Mouse (Mus musculus): ENCODE measurements around the gene Gm21970. TPM values are rescaled to one million over a fixed set of nuclear protein-coding genes. Genes with fewer than 3 reads are reported as not detected.

Gm21970 gene
- total RNA-seq, 2 experiments from 2014 or later: not detected

DNA sequence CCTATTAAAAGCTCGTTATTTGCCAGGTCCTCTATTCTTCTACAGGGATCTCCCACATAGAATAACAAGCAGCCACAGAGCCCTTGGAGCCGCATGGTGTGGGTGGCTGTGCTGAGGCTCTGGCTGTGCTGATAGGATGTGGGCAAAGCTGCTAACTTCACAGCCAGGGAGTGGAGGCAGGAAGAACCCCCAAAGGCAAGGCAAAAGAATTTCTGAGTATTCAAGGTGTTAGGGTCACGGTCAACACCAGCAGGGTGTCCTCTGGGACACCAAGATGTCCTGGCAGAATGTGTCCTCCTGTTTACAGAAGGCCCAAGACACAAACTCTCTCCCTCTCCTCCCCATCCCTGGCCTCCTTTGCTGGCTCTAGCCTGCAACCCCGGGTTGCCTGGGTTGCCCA lies 50.9 kb downstream of the Gm21970 start:
- no peak for DNase-seq

DNA sequence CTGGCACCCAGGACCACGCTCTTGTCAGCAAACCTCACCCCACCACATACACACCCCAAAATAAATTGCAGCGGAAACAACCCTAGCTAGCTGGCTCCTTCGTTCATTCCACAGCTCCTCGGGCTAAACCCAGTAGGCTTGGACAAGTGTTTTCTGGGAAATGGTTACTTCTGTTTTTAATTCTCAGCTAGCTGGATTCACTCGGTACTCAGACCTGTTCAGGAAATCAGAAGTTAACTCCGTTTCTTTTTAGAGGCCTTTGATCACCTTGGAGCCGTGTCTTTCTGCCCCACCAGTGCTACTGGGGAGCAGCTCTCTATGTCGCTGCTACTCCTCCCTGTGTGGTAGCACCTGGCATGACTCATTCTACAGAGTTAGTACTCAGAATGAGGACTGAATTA lies 51.7 kb downstream of the Gm21970 start:
- no peak for DNase-seq

DNA sequence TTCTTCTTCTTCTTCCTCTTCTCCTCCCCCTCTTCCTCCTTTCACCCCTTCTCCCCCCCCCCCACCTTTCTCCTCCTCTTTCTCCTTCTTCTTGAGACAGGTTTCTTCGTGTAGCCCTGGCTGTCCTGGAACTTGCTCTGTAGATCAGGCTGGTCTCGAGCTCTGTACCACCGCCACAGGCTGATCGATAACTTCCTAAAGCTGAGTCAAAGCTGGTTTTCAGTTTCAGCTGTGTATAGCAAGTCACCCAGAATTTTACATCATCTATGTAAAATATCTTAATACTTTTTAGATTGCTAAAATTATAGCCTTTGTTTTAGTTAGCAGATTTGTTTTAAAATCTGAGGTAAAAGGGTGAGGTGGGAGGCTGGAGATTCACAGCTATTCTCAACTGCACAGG lies 53.3 kb downstream of the Gm21970 start:
- DNase-seq: no peak

DNA sequence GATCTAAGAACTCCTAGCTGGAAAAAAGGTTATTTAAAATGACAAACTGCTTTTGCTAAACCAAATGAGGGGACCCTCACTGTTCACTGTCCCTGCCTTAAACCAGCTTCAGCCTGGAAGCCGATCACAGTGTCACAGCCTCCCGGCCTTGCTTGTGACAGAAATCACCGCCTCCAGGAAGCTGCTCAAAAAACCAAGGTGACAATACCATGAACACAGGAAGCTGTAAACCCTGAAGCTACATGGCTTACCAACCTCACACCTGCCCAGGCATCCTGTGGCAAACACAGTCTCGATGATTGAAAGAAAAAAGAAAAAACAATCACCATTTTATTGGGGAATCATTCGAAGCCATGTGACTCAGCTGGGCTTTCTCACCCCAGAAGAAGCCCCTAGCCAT lies 54.0 kb downstream of the Gm21970 start:
- DNase-seq: no peak

DNA sequence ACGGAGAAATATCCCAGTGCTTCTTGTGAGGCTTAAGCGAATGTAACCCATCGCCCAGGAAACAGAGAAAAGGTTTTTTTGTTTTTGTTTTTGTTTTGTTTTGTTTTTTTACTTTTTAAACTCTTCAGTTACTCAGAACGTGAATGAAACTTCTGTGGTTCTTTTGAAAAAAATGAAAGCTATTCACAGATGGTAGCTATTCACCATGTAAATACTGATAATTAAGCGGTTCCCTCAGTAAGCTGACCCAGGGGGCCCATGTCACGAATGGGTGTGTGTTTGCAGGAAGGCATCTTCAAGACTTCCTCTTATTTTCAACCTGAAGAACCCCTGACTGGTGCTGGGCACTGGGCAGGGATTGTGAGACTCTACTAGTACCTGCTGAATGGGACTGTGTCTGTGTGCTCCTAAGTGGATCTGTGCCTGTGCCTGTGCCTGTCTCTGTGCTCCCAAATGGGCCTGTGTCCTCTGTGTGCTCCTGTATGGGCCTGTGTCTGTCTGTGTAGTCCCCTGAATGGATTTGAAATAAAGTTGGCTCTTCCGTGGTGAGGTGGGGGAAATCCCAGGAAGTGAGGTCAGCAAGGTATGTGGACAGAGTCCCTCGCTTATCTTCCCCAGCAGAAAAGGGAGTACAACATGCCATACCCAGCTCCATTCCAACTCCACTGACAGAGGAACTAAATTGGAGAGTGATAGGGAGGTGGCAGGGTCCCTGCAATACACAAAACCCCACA lies 55.4 kb downstream of the Gm21970 start:
- DNase-seq: no peak

DNA sequence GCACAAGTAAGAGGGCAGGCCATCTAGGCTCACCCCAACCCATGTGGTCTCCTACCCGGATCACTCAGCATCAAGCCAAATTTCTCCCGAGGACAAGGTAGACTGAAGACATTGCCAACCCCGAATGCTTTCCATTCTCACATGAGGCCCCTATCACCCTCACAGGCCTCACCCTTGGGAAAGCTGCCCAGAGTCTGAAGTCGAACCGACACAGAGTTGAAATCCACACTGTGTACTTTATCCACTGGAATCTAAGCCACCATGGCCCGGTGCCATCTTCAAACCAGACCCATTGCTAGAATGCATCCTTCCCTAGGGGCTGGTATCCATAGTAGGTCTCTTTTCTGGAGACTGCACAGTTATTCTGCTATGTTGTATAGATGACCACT lies 56.0 kb downstream of the Gm21970 start:
- peak; percentile 62 for DNase-seq

DNA sequence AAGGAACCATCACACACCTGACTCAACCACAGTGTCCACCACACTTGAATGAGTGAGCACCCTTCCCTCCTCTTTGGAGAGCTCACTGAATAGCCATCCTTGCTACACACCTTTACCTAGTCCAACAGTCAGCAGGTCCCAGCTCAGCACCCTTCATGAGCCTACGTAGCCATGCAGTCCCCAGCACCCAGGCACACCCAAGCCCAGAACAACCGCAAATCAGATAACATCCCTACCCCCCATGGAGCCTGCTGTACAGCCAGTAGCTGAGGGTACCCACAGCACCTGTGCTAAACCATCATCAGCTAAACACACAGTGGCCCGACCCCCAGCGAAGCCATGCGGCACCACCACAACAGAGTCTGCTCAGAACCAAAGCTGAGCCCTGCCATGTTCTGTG lies 56.6 kb downstream of the Gm21970 start:
- DNase-seq: no peak

DNA sequence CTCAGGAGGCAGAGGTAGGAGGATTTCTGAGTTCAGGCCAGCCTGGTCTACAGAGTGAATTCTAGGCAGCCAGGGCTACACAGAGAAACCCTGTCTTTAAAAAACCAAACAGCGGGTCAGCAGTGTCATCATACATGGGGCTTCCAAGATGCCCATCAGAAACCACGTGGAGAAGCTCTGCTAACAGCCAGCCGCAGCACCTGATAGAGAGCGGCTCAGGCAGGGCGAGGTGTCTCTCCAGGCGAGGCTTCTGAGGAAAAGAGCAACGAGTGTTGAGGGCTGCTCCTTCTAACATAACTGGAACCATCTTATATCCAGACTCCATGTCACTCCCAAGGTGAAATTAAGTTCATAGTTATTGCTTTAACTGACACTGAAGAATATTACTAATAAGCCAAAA lies 57.4 kb downstream of the Gm21970 start:
- DNase-seq: no peak

DNA sequence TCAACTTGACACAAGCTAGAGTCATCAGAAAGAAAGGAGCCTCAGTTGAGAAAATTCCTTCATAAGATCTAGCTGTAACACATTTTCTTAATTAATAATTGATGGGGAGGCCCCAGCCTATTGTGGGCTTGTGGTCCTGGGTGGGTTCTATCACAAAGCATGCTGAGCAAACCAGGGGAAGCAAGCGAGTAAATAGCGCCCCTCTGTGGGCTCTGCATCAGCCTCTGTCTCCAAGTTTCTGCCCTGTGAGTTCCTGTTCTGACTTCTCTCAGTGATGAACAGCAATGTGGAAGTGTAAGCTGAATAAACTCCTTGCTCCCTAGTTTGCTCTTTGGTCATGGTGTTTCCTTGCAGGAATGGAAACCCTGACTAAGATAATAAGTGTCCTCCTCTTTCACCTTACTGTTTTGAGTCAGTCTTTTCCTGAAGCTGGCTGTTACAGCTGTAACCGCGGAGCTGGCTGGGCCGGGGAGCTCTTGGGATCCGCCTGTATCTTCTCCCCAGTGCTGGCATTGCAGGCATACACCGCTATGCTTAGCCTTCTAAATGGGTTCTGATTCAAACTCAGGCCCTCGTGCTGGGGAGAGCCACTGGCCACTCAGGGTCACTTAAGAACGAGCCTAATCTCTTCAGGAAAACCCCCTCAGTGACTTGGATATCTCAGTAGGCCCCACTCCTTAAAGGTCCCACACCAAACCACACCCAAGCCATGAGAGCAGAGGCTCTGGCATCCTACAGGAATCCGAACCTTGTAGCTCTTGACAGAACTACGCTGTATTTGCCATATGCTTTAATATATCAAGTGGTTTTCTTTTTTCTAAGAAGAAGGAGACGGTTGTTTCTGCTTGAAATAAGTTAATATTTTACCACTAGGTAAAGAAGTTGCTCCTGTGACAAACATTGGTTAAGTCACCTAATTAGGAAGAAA lies 58.9 kb downstream of the Gm21970 start:
- DNase-seq: no peak

DNA sequence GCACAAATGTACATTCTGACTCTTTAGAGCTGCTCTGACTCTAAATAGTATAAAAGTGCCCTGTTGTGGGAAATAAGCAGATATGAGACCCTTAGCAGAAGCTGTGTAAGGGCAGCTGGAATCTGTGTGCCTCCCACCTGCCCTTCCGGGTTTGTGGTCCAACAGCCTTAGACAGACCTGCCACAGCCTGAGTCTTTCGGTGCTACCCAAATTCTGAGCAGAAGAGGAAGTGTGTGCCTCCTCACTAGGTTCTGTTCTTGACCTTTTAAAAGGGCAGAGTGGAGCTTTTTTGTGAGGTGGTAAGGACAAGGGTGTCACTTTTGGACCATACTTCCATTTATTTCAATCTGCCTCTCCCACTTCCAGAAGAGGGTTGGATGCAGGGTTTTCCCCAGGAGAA lies 60.4 kb downstream of the Gm21970 start:
- DNase-seq: no peak

DNA sequence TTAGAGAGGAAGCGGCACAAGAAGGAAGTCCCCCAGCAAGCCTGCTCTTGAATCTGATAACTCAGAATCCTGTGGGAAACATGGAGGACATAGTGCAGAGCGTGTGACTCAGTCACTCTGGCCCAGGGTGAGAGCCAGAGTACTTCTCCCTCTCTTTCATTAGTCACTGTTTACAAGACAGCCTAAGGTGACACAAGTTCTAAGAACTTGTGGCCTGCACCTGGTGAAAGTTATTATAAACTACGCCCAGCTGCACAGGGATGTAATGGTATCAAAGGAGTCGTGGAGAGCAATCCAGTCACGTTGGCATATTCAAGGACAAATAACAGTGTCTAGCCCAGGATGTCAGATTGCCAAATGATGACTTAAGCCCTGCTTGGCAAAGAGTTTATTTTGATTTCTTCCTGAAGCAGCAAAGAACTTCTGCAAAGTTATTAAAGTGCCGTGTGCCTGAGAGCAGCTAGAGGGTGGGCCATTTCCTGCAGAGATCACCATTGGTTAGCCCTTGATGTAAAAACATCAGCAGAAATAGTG lies 60.9 kb downstream of the Gm21970 start:
- peak; percentile 41 for DNase-seq

DNA sequence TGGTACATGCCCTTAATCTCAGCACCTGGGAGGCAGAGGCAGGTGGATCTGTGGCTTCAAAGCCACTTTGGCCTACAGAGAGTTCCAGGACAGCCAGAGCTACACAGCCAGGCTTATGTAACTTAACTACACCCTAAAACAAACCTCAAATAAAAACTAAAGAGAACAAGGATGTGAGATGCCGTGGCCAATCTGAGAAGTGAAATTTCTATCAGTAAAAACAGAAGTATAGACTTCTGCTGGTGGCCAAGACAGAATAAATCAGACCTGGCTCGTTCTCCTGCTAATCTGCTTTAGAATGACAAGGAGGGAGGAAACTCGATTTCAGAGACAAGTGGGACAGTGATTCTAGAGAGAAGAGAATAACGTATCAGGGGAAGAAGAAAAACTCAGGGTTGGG lies 64.3 kb downstream of the Gm21970 start:
- no peak for DNase-seq

DNA sequence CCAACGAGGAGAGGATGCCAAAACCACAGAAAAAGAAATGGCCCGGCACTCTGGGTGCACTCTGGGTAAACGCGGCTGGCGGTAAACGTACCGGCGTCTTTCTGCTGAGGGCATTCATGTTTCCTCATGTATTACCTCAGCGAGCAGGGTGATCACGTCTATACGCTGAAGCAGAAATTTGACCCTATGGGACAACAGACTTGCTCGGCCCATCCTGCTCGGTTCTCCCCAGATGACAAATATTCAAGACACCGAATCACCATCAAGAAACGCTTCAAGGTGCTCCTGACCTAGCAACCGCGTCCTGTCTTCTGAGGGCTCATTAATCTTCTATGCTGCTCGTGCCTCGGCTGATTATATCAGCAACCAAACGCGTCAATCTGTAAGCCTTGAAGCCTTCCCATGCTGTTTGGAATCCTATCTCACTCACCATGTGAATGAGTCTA lies 66.8 kb downstream of the Gm21970 start:
- no peak for DNase-seq

DNA sequence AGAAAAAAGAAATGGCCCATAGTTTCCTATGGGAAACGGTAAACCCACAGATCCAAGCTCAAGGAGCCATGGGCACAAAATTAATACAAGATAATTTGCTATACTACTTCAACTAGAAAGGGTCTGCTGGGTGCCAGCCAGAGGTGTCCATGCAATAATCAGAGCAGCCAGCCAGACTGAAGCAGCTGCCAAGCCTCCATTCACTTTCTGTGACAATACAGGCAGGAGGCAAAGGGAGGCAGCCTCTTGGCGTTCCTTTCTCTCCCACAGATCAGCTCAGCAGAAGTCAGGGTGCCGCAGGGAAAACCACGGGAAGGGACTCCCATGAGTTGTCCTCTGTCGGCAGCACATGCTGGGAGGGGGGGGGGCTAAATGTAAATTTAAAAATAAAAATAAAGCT lies 67.5 kb downstream of the Gm21970 start:
- peak; percentile 78 for DNase-seq

DNA sequence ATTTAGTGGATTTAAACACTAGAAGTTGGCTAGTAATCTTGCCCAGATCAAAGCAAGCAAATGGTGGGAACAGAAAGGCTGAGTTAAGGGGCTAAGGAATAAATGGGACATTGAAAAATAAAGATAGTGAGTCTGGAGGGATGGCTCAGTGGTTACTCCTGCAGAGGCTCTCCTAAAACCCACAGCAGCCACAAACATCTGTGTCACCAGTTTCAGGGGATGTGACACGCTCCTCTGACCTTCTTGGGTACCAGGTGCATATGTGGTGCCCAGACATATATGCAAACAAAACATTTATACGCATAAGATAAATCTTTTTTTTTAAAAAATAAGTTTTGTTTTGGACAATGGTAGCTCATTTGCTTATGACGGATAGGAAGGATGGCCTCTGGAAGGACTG lies 67.9 kb downstream of the Gm21970 start:
- DNase-seq: no peak

DNA sequence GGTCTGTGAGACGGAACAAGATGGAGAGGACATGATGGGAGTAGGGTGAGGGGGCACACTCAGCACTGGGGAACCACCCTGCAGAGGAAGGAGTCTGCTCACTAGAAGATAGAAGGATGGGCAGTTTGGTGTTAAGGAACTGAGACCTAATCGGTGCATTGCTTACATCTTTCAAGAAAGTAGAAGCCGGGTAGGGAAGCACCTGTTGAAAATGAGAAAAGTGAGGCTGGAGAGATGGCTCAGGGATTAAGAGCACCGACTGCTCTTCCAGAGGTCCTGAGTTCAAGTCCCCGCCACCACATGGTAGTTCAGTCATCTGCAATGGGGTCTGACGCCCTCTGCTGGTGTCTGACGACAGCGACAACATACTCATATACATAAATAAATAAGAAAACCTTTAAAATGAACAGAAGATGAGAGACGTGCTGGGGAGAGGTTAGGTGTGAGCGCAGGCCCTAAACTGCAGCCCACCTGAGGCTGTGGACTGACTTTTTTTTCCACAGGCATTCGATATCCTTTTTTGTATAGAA lies 68.4 kb downstream of the Gm21970 start:
- DNase-seq: peak; percentile 26

DNA sequence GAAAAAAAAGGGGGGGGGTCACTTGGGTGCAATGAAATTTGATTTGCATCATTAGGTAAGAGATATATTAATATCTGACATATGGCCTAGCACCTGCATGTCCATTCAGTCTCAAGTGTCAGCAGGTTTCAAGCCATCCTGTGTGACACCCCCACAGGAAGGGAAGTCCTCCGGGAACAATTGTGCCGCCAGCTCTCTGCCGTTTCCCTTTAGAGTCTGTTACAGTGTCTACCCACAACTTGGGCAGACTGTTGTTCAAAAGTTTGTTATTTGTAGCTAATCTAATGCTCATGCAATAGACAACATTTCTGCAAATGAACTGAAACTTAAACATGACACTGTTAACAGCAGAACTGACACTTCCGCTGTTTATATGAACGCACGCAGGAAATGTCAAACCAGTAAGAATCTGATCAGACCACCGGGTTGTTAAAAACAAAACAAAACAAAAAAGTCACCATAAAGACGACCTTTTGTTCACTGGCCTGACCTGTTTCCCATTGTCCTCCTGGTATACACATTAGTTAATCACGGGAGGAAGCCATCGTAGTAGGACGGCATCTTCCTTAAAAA lies 69.6 kb downstream of the Gm21970 start:
- DNase-seq: peak; percentile 32

DNA sequence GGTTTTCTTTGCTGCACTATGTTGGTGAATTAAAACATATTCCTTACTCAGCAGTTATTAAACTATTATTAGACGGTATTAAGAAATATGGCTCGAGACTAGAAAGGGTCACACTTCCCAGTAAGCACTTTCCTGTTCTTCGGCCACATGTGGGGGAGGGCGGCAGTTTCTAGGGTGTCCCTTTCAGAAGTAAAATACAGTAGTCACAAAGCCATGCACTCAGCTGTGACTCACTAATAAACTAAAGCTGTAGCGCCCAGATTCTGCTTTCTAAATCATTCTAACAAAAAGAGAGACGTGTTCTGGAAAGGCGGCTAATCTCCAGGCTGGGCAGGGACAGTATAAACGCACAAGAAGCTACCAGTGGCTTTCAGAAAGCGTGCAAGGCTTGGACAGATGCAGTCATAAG lies 70.3 kb downstream of the Gm21970 start:
- no peak for DNase-seq

DNA sequence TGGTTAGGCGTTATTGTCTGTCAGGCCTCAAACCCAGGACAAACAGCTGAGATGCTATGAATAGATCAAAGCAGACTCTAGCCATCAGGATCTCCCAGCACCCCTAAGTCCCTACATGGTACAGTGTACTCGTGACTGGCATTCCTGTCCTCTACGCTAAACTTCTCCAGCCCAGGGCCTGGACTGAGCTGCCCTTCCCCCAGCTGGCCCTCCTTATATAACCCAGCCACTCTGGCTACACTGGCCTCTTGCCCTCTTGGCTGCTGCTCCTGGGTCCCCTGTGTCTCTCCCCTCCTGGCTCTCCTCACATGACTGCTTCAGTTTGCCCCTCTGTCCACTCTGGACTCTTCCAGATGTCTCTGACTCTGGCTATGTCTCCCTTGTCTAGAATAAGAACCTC lies 71.1 kb downstream of the Gm21970 start:
- peak; percentile 65 for DNase-seq

DNA sequence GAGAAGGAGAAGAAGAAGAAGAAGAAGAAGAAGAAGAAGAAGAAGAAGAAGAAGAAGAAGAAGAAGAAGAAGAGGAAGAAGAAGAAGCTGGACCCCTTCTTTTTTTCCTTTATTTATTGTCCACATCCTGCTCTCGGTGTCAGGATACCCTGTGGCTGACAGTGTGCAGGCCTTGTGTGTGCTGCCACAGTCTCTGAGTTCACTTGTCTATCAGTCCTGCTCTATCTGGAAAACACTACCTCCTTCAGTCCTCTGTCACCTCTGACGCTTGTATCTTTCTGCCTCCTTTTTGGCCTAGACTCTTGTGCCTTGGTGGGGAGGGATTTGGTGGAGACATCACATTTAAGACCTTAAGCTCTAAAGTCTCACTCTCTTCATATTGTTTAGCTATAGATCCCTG lies 71.9 kb downstream of the Gm21970 start:
- no peak for DNase-seq

DNA sequence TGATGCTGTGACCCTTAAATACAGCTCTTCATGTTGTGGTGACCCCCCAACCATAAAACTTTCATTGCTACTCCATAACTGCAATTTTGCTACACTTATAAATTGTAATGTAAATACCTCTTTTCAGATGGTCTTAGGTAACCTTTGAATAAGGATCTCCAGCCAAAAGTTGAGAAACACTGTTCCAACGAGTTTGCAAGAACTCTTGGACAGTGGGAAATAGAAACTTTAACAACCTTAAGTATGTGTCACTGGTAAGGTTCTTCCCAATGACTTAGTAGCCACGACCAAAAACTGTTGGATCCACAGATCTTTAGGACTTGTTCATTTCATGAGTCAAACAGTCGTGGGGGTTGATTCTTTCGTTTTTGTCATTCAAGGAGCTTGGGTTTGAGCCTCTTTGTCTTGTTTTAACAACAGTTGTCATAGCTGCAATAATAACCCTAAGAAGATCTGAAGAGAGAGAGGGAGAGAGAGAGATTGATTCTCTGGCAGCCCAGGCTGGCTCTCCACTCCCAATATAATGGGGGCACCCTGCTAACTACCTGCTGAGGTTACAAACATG lies 72.4 kb downstream of the Gm21970 start:
- no peak for DNase-seq
